Mouse (Mus musculus) spleen, adult 2 months (tissue): ENCODE measurements around the gene Prss41. TPM values are rescaled to one million over a fixed set of nuclear protein-coding genes. Genes with fewer than 3 reads are reported as not detected.

Source experiments
- DNase-seq, 2 experiments: peaks; one replicate each; pipeline versions ENCODE4 v3.0.0 to v3.0.0-alpha.2; 2012 to 2021; ENCODE audit warnings: low spot score in 2 of 2, low read depth in 1 of 2
- H3K27ac ChIP-seq: fragments of 200-500 bp; 2 replicates; pipeline ENCODE4 v1.5.1; 2012; ENCODE audit warnings: low read length, inconsistent platforms; ENCODE audit not compliant: insufficient read depth
- H3K27me3 ChIP-seq: fragments of 200-500 bp; 2 replicates; pipeline ENCODE4 v1.6.1; 2012; ENCODE audit warnings: mild to moderate bottlenecking, moderate library complexity, low read length, inconsistent platforms; ENCODE audit not compliant: control insufficient read depth, insufficient read depth
- H3K36me3 ChIP-seq: fragments of 200-500 bp; 2 replicates; pipeline ENCODE4 v1.6.1; 2012; ENCODE audit warnings: mild to moderate bottlenecking, low read length, inconsistent platforms; ENCODE audit not compliant: control insufficient read depth, insufficient read depth
- H3K4me1 ChIP-seq: fragments of 200-500 bp; 2 replicates; pipeline ENCODE4 v1.6.1; 2011; ENCODE audit warnings: inconsistent platforms; ENCODE audit not compliant: control insufficient read depth, insufficient read depth, insufficient read length
- H3K4me3 ChIP-seq: fragments of 200-500 bp; 2 replicates; pipeline ENCODE4 v1.5.1; 2011; ENCODE audit warnings: mild to moderate bottlenecking, inconsistent platforms; ENCODE audit not compliant: insufficient read depth, insufficient read length; ENCODE audit errors: extremely low read depth
- CTCF ChIP-seq: fragments of 200-500 bp; IDR thresholded peaks from 2 replicates; pipeline ENCODE4 v1.5.1; 2011; ENCODE audit warnings: mild to moderate bottlenecking, inconsistent platforms; ENCODE audit not compliant: insufficient read depth, insufficient read length, insufficient replicate concordance; ENCODE audit errors: extremely low read depth
- POLR2A ChIP-seq: fragments of 200-500 bp; IDR thresholded peaks from 2 replicates; pipeline ENCODE4 v1.6.1; 2011; ENCODE audit warnings: low read depth, low read length, inconsistent platforms
- WGBS: fragments of 180-500 bp; shearing (Covaris S2); methylation state at CpG from one replicate; pipeline ENCODE4 v1.1.7; 2018; 5-methylcytosine and 5-hydroxymethylcytosine counted together
- polyA plus RNA-seq: library from polyadenylated mRNA; depleted of rRNA; stranded (reverse); fragments of >200 nt; gene quantifications from 2 replicates; pipeline ENCODE4 v1.2.3, GENCODE M21; 2012

Gene Prss41
- polyA plus RNA-seq, 1 experiment, result 0.18 TPM

- Histone ChIP-seq H3K4me3 (no peak overlapping the region), H3K36me3 (peaks cover 41% of the 10 kb centered on the region), H3K27ac (no peak overlapping the region), H3K27me3 (no peaks in the 10 kb centered on the region), H3K4me1 (peaks cover 9% of the 10 kb centered on the region)
- TF ChIP-seq POLR2A (no peak), CTCF (no peak)
- no peak for DNase-seq
- 86% methylated on average over 3 of the region's 3 CpGs for WGBS
Observed at GRCm38 (mm10) chr17:23807918-23808317, 36.1 kb downstream of the Prss41 start.

DNA sequence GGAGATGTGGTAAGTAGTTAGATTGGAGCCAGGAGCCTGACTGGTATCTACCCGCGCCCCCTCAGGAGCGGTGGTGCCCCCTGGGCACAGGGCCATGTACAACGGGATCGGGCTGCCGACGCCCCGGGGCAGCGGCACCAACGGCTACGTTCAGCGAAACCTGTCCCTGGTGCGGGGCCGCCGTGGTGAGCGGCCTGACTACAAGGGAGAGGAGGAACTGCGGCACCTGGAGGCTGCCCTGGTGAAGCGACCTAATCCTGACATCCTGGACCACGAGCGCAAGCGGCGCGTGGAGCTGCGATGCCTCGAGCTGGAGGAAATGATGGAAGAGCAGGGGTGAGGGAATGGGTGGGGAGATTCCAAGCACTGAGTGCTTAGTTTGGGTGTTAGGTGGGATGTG lies 37.1 kb downstream of the Prss41 start:
- Histone ChIP-seq H3K27me3 (no peaks in the 10 kb centered on the region), H3K36me3 (peaks cover 35% of the 10 kb centered on the region), H3K4me1 (peaks cover 11% of the 10 kb centered on the region), H3K27ac (no peak overlapping the region), H3K4me3 (peak overlapping the region; percentile 13; the same call in 1 of the 2 replicates)
- WGBS, result 73% methylated on average over 25 of the region's 25 CpGs
- DNase-seq, result no peak
- TF ChIP-seq POLR2A (no peak), CTCF (no peak)

GRCm38 (mm10) chr17:23804426-23805085 lies 39.4 kb downstream of the Prss41 start:
- Histone ChIP-seq H3K4me3 (peak overlapping the region; percentile 90), H3K27ac (peak overlapping the region; percentile 95)
- TF ChIP-seq CTCF, result no peak
- no peak for TF ChIP-seq POLR2A

DNA sequence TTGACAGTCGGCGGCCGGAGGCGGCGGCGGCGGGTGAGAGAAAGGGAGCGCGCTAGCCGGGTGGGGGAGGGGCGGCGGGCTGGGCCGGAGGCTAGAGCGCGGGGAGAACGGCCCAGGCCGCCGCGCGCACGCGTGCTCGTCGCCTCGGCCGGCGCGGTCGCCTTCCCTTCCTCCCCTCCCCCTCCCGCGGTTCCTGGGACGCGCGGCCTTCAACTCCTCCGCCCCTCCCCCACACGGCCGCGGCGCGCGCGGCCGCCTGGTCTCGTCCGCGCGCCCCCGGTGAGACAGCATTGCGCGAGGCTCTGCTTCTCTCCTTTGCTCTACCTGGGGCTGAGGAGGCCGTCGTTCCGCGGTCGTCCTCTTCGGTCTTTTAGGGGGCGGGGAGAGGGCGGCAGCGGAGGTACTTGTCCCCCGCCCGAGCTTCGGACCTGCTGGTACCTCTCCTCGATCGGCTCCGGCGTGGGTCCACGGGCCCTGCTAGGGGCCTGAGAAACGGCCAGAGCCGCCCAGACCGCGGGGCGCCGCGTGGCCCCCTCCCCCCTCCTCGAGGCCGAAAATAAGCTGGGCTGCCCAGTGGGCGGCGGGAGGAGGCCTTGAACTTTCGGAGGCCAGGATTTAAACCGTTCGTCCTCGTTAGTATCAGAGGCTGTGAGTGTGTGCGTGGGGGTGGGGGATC lies 40.5 kb downstream of the Prss41 start:
- peaks cover 9% of the 10 kb centered on the region for H3K36me3 ChIP-seq
- peak overlapping the region; percentile 95 for H3K27ac ChIP-seq
- peak overlapping the region; percentile 90 for H3K4me3 ChIP-seq
- H3K4me1 ChIP-seq, result peaks cover 11% of the 10 kb centered on the region
- TF ChIP-seq CTCF, result no peak
- no peak for TF ChIP-seq POLR2A
- WGBS, result under 1% methylated on average over 72 of the region's 83 CpGs
- H3K27me3 ChIP-seq, result no peaks in the 10 kb centered on the region
- peak; percentile 49 to 67 for DNase-seq

More at GRCm38 (mm10) chr17:23804426-23805085, 39.4 kb downstream of the Prss41 start:
- Histone ChIP-seq H3K4me1 (peaks cover 11% of the 10 kb centered on the region), H3K27me3 (no peaks in the 10 kb centered on the region), H3K36me3 (peaks cover 18% of the 10 kb centered on the region)
- no peak for DNase-seq
- under 1% methylated on average over 8 of the region's 8 CpGs for WGBS

DNA sequence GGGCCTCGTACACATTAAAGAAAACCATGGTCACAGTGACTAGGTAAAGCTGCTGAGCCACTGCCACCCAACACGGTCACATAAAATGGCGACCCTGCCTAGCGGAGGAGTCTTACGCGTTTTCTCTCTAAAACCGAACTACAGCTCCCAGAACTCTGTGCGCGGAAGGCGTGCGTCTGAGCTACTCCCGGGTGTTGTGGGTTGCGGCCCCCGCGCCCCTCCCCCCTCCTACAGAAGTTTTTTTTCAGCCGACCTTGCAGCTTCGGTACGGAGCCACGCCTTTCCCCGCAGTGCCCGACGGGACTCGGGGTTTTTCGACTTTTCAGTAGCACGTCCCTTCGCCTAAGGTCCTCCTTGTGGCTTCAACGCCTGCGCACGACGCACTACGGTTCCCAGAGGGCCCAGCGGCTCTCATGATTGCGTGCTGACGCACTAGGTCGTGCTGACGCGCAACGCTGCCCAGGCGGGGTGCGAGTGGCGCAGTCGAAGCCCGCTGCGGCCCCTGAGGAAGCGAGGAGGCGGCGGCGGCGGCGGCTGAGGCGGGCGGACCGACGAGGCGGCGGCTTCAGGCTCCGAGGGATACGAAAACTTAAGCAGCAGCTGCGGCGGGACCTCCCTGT lies 41.1 kb downstream of the Prss41 start:
- peak; percentile 96 to 99 for DNase-seq
- Histone ChIP-seq H3K27me3 (no peaks in the 10 kb centered on the region), H3K4me1 (peaks cover 11% of the 10 kb centered on the region), H3K36me3 (peaks cover 4% of the 10 kb centered on the region), H3K27ac (peak overlapping the region; percentile 95), H3K4me3 (peak overlapping the region; percentile 90)
- WGBS, result under 1% methylated on average over 59 of the region's 60 CpGs
- TF ChIP-seq CTCF (no peak), POLR2A (peak; percentile 76)

DNA sequence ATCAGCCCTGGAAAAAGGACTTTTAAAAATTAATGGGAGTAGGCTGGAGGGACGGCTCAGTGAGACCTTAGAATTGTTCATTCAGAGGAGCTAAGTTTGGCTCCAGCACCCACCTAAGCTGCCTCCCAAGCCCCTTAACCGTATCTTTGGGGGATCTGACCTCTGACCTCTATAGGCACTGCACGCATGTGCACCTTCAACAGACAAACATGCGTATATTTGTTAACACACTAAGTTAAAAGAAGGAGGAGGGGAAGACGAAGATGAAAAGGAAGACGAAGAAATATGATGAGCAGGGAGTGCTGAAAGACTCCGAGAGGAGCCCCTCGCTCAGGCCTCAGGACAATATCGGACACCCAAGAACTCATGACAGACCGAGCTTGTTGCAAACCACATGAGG lies 42.3 kb downstream of the Prss41 start:
- peaks cover 7% of the 10 kb centered on the region for H3K4me1 ChIP-seq
- H3K27ac ChIP-seq, result no peak overlapping the region
- H3K4me3 ChIP-seq, result no peak overlapping the region
- H3K36me3 ChIP-seq, result no peaks in the 10 kb centered on the region; the same call in 1 of the 2 replicates
- H3K27me3 ChIP-seq, result no peaks in the 10 kb centered on the region
- DNase-seq, result no peak
- TF ChIP-seq POLR2A (no peak), CTCF (no peak)
- 94% methylated on average over 10 of the region's 10 CpGs for WGBS
